Mouse (Mus musculus) midbrain, embryonic 15.5 days (tissue): ENCODE data around the gene Ptpn20. TPM values are rescaled to one million over a fixed set of nuclear protein-coding genes. Genes with fewer than 3 reads are reported as not detected.

Source experiments
- ATAC-seq: fragments of 200-750 bp; cut with Nextera tagmentation; replicated peaks from 2 replicates; pipeline ENCODE4 v1.8.0; 2017; ENCODE audit warnings: moderate TSS enrichment
- H3K27ac ChIP-seq: fragments of 300-500 bp; sonication (generic); 2 replicates; pipeline ENCODE4 v1.5.1; 2015; ENCODE audit warnings: mild to moderate bottlenecking, inconsistent platforms
- H3K27me3 ChIP-seq: fragments of 300-500 bp; sonication (generic); replicated peaks from 2 replicates; pipeline ENCODE4 v1.6.1; 2015; ENCODE audit warnings: inconsistent platforms
- H3K36me3 ChIP-seq: fragments of 300-500 bp; sonication (generic); replicated peaks from 2 replicates; pipeline ENCODE4 v1.6.1; 2015; ENCODE audit warnings: inconsistent platforms
- H3K4me1 ChIP-seq: fragments of 300-500 bp; sonication (generic); 2 replicates; pipeline ENCODE4 v1.6.1; 2015; ENCODE audit warnings: inconsistent platforms
- H3K4me2 ChIP-seq: fragments of 300-500 bp; sonication (generic); 2 replicates; pipeline ENCODE4 v1.6.1; 2015; ENCODE audit warnings: inconsistent platforms, mild to moderate bottlenecking, moderate library complexity
- H3K4me3 ChIP-seq: fragments of 300-500 bp; sonication (generic); 2 replicates; pipeline ENCODE4 v1.5.1; 2015; ENCODE audit warnings: mild to moderate bottlenecking, inconsistent platforms
- H3K9ac ChIP-seq: fragments of 300-500 bp; sonication (generic); 2 replicates; pipeline ENCODE4 v1.6.1; 2015; ENCODE audit warnings: mild to moderate bottlenecking, inconsistent platforms
- H3K9me3 ChIP-seq: fragments of 300-500 bp; sonication (generic); 2 replicates; pipeline ENCODE4 v1.6.1; 2016; ENCODE audit warnings: inconsistent platforms
- WGBS: fragments of 180-500 bp; shearing (Covaris S2); methylation state at CpG from one replicate; pipeline ENCODE4 v1.1.7; 2015; ENCODE audit warnings: mixed read lengths; 5-methylcytosine and 5-hydroxymethylcytosine counted together
- polyA plus RNA-seq: library from polyadenylated mRNA; unstranded; fragments of >200 nt; fragmentation: Nextera tagmentation; extraction: Ambion mirVana; gene quantifications from 2 replicates; pipeline ENCODE4 v1.2.1, GENCODE M21; 2015

Gene Ptpn20
- polyA plus RNA-seq, 1 experiment from 2014 or later = 0.13 TPM

DNA sequence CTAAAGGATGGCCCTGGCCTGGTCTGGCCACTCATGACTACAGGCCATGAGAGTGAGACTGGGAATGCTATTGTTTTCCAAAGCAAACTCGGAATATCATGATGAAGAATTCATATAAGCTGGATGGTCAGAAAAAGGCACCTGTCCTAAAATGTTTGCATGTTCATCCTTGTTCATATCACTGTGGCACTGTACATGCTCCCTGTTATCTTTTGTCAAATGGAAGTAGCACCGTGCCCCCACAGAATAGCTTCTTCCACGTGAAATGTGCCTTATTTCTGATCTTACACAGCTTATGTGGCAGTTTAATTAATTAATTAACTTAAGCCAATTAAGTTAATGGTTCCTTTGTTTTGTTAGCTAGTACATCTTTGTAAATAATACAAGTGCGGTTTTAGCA is 45.3 kb downstream of the Ptpn20 start:
- ATAC-seq = no peak
- no peak overlapping the region for H3K4me3 ChIP-seq
- WGBS = 90% methylated on average over 4 of the region's 4 CpGs

DNA sequence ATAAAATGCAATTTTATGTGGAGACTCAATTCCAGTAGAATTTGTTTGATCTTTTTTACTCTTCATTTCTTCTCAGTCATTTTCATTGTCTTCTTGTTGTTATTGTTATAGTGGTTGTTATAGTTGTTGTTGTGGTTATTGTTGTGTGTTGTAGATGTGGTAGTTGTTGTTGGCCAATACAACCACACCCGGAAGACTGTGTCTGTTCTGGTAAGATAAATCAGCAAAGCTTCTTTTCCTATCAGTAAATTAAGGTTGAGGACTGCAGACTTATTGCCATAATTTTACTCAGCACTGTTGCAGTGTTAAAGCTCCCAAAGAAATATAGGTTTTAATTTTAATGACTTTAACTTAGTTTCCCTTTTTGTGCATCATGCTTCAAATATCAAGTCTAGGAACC is 45.8 kb downstream of the Ptpn20 start:
- Histone ChIP-seq H3K4me3 (no peak overlapping the region), H3K9me3 (no peaks in the 10 kb centered on the region), H3K4me2 (no peak overlapping the region), H3K36me3 (no peaks in the 10 kb centered on the region), H3K9ac (no peak overlapping the region), H3K27me3 (no peaks in the 10 kb centered on the region), H3K4me1 (no peaks in the 10 kb centered on the region), H3K27ac (no peak overlapping the region)
- ATAC-seq = no peak
- 96% methylated on average over 1 of the region's 1 CpGs for WGBS

More for the DNA sequence above, 45.3 kb downstream of the Ptpn20 start:
- no peaks in the 10 kb centered on the region for H3K9me3 ChIP-seq
- H3K36me3 ChIP-seq = no peaks in the 10 kb centered on the region
- no peak overlapping the region for H3K27ac ChIP-seq
- no peak overlapping the region for H3K9ac ChIP-seq
- no peaks in the 10 kb centered on the region for H3K27me3 ChIP-seq
- H3K4me1 ChIP-seq = no peaks in the 10 kb centered on the region
- no peak overlapping the region for H3K4me2 ChIP-seq

DNA sequence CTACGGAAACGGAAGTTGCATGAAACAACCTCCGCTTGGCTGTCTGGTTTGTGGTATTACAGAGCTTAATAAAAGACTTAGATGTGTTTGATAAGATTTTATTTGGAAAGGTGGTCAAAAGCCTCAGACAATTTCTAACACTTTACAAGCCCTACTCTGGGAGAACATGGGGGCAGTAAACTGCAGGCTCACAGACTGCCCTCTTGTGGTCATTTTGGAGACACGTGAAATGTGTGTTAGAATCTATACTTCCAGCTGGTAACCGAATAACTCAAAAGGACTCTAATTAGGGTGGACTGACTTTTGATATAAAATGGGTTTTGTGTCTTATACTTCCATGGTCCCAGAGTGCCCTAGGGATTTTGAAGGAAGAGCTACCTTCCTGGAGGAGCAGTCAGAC is 50.4 kb downstream of the Ptpn20 start:
- Histone ChIP-seq H3K9ac (no peak overlapping the region), H3K27me3 (no peaks in the 10 kb centered on the region), H3K9me3 (no peaks in the 10 kb centered on the region), H3K36me3 (no peaks in the 10 kb centered on the region), H3K4me2 (no peak overlapping the region), H3K4me3 (no peak overlapping the region), H3K27ac (no peak overlapping the region), H3K4me1 (no peaks in the 10 kb centered on the region)
- 78% methylated on average over 5 of the region's 5 CpGs for WGBS
- ATAC-seq = no peak

DNA sequence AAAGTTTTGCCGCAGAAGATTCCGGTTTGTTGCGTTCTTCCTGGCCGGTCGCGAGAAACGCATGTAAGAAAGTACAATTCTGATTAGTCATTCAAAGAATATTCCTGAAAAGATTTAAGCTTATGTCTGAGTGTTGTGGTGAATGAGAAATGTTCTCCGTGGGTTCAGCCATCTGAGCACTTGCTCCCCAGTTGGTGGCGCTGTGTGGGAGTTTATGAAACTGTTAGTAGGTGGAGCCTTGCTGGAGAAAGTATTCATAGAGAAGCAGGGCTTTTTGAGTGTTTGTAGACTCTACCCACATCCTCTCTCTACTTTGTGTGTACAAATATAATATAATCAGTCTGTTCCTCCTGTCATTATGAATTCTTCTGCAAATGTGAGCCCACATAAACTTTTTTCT is 61.7 kb downstream of the Ptpn20 start:
- no peak for ATAC-seq
- no peak overlapping the region for H3K4me2 ChIP-seq
- no peak overlapping the region for H3K9ac ChIP-seq
- H3K9me3 ChIP-seq = no peaks in the 10 kb centered on the region
- no peak overlapping the region for H3K4me3 ChIP-seq
- H3K4me1 ChIP-seq = no peaks in the 10 kb centered on the region
- H3K27ac ChIP-seq = no peak overlapping the region
- no peaks in the 10 kb centered on the region for H3K36me3 ChIP-seq
- 93% methylated on average over 9 of the region's 9 CpGs for WGBS
- no peaks in the 10 kb centered on the region for H3K27me3 ChIP-seq

DNA sequence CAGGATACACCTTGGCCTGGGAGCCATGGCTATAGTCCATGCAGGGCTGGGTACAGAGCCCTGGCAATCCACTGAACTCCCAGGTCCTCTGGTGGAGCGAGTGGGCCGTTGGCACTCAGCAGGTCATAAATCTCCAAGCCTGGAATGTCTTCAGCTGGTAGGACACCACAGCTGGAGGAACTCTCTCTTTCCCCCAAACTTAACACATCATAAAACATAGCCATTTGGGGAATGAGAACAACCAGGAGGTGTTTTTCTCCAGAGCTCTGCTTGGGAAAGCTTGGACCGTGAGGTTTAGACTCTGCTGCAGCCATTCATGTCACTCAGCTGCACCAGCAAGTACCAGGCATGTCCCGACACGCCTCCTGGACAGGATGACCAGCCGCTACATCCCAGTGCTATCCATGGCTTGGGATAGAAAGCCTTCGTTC is 68.5 kb downstream of the Ptpn20 start:
- no peak for ATAC-seq
- no peaks in the 10 kb centered on the region for H3K27me3 ChIP-seq
- no peak overlapping the region for H3K27ac ChIP-seq
- H3K9me3 ChIP-seq = no peaks in the 10 kb centered on the region
- no peaks in the 10 kb centered on the region for H3K36me3 ChIP-seq
- H3K9ac ChIP-seq = no peak overlapping the region
- whole genome bisulfite sequencing = 92% methylated on average over 7 of the region's 7 CpGs
- H3K4me1 ChIP-seq = no peaks in the 10 kb centered on the region
- no peak overlapping the region for H3K4me2 ChIP-seq
- no peak overlapping the region for H3K4me3 ChIP-seq

DNA sequence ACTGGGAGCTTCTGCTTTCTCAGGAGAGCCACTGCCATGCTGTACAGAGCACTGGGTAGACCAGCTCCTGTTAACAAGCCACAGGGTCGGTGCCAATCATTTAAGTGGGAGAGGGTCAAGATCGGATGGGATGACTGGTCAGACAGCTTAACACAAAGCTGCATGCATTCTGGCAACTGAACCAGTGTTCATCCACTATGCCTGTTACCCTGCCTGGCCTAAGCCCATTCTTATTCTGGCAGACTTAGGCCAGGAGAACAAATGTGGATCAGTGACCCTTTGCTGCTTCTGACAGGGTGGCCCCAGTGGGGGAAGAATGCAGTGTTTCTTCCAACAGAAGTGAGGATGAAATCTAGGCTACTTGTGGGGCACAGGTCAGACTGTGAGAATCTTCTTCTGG is 69.3 kb downstream of the Ptpn20 start:
- Histone ChIP-seq H3K4me1 (no peaks in the 10 kb centered on the region), H3K4me2 (no peak overlapping the region), H3K9ac (no peak overlapping the region), H3K27me3 (no peaks in the 10 kb centered on the region), H3K4me3 (no peak overlapping the region), H3K9me3 (no peaks in the 10 kb centered on the region), H3K27ac (no peak overlapping the region), H3K36me3 (no peaks in the 10 kb centered on the region)
- no peak for ATAC-seq
- 43% methylated on average over 2 of the region's 2 CpGs for WGBS

DNA sequence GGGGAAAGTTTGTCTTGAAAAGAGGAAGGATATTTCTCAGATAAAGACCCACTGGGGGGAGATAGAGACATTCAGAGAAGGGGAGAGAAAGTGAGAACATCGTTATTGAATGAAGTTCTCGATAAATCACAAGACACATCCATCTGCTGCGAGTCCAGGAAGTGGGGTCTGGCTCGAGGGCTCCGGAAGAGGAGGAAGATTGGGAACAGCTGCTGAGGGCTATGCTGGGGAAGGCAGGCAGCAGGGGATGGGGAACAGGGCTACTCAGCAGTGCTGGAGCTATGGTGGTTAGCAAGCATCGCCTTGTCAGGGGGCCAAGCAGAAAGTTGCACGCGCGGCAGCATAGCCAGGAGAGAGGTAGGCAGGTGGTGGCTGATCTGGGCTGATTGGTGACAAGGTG is 73.1 kb downstream of the Ptpn20 start:
- ATAC-seq = no peak

DNA sequence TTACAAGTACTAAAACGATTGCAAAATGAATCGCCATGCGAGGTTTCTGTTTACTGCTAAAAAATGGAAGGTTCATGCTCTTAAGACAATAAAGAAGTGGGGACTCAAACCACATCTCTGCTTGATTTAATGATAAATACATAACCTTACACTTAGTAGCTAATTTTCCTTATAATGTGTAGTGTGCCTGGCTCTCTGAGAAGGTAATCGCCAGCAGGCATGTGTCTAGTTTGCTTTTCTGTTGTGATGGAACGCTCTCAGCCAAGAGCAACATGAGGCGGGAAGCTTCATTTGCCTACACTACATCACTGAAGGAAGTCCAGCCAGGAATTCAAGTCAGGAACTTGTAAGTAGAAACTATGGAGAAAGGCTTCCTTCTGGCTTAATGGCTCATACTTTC is 77.3 kb downstream of the Ptpn20 start:
- WGBS = 93% methylated on average over 6 of the region's 6 CpGs
- ATAC-seq = no peak

More for the DNA sequence above, 73.1 kb downstream of the Ptpn20 start:
- no peak overlapping the region for H3K4me2 ChIP-seq
- H3K4me1 ChIP-seq = no peaks in the 10 kb centered on the region
- H3K36me3 ChIP-seq = no peaks in the 10 kb centered on the region
- no peaks in the 10 kb centered on the region for H3K27me3 ChIP-seq
- no peak overlapping the region for H3K4me3 ChIP-seq
- WGBS = 85% methylated on average over 9 of the region's 9 CpGs
- no peaks in the 10 kb centered on the region for H3K9me3 ChIP-seq
- H3K9ac ChIP-seq = no peak overlapping the region
- H3K27ac ChIP-seq = no peak overlapping the region

DNA sequence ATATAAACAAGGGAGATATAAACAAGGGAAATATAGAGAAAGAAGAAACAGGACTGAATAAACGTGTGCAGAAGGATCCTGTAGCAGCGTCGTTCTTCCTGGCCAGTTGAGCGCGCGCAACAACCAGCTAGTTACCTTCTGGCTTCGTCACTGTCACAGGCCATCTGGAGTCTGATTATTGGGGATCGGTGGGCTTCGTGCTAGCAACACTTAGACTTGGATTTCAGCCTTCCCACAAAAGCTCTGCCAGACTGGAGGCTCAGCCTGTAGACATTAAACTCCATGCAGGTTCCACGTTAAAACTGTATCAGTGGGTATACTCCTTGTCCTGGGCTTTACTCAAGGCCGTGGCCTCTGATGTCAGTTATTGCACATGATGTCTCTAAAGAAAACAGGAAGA is 80.9 kb downstream of the Ptpn20 start:
- ATAC-seq = no peak
- WGBS = 87% methylated on average over 11 of the region's 11 CpGs
- no peak overlapping the region for H3K27ac ChIP-seq

More for the DNA sequence above, 77.3 kb downstream of the Ptpn20 start:
- Histone ChIP-seq H3K27me3 (no peaks in the 10 kb centered on the region), H3K4me2 (no peak overlapping the region), H3K9ac (no peak overlapping the region), H3K27ac (no peak overlapping the region), H3K36me3 (no peaks in the 10 kb centered on the region), H3K4me1 (no peaks in the 10 kb centered on the region), H3K4me3 (no peak overlapping the region), H3K9me3 (no peaks in the 10 kb centered on the region)

DNA sequence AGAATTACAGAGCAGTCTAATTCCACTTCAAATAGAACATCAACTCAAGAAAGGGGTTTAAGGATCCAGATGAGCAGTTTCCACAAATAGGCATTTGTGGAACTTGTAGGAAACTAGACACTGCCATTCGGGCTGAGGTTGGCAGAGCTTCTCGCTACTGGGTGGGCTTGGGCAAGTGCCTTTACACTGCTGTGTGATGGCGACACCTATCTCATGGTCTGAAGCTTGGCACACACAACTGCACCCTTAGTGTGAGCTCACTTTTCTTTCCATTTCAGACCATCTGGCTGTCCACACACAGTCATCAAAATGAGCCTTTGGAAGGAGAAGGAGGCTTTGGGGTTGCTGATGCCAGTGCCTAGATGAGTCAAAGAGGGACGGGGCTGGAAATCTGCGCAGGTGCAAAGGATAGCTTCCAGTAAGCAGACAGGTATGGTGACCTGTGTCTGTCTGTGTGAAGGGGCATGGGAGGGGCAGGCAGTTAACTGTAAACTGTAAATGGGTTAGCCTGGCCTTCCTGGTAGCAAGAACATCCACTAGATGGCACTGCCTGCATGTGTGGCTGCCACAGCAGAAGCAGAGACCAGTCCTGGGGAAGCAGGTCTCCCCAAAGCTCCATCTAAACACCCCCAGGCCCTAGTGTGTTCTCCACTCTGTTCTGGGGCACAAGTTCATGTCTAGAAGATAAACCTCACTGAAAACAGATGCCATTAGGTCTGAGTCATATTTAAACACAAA is 84.5 kb downstream of the Ptpn20 start:
- H3K4me3 ChIP-seq = no peak overlapping the region
- no peaks in the 10 kb centered on the region for H3K27me3 ChIP-seq
- H3K9me3 ChIP-seq = no peaks in the 10 kb centered on the region
- 75% methylated on average over 5 of the region's 5 CpGs for WGBS
- H3K4me2 ChIP-seq = no peak overlapping the region
- no peaks in the 10 kb centered on the region for H3K4me1 ChIP-seq
- H3K27ac ChIP-seq = no peak overlapping the region
- no peak for ATAC-seq
- H3K9ac ChIP-seq = no peak overlapping the region
- H3K36me3 ChIP-seq = no peaks in the 10 kb centered on the region

More for the DNA sequence above, 80.9 kb downstream of the Ptpn20 start:
- Histone ChIP-seq H3K36me3 (no peaks in the 10 kb centered on the region), H3K27me3 (no peaks in the 10 kb centered on the region), H3K4me3 (no peak overlapping the region), H3K4me2 (no peak overlapping the region), H3K4me1 (no peaks in the 10 kb centered on the region), H3K9me3 (no peaks in the 10 kb centered on the region), H3K9ac (no peak overlapping the region)

DNA sequence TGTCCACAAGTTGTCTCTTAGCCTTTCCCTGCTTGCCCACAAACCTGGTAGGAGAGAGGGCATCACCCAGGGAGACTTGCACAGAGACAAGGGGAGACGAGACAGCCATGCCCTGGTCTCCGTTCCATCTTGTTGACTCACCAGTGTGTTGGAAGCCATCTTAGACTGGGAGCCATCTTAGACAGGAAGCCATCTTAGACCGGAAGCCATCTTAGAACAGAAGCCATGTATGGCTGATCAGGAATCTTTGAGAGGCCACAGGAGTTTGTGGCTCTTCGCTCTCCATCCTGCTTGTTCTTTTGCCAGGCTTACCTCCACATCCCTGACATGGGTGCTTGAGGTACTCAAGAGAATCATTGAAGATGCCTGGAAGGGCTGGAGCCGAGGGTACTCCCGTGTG is 89.0 kb downstream of the Ptpn20 start:
- Histone ChIP-seq H3K4me1 (no peaks in the 10 kb centered on the region), H3K36me3 (no peaks in the 10 kb centered on the region), H3K27me3 (no peaks in the 10 kb centered on the region), H3K27ac (no peak overlapping the region), H3K4me3 (no peak overlapping the region), H3K4me2 (no peak overlapping the region), H3K9me3 (no peaks in the 10 kb centered on the region), H3K9ac (no peak overlapping the region)
- no peak for ATAC-seq
- 90% methylated on average over 6 of the region's 6 CpGs for WGBS

DNA sequence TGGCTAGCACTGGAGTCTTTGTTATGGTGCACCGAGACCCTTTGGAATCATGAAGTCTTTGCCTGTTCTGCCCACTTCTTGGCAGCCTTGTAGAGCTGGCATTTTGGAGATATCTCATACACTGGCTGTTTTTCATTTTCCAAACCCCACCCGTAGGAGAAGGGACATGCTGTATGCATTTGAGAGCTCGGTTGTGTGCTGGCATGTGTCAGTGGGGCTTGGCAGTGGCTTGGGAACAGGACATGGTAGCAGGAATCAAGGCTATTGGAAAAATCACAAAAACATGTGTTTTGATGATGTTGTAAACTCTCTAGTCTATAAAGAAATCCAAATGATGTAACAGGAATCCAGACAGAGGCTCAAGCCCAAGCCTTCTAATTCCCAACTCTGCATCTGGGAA is 89.7 kb downstream of the Ptpn20 start:
- WGBS = 94% methylated on average over 3 of the region's 3 CpGs
- Histone ChIP-seq H3K9ac (no peak overlapping the region), H3K9me3 (no peaks in the 10 kb centered on the region), H3K27ac (no peak overlapping the region), H3K4me1 (peaks cover under 1% of the 10 kb centered on the region; the same call in 1 of the 2 replicates), H3K4me2 (no peak overlapping the region), H3K36me3 (no peaks in the 10 kb centered on the region), H3K4me3 (no peak overlapping the region), H3K27me3 (no peaks in the 10 kb centered on the region)
- no peak for ATAC-seq

DNA sequence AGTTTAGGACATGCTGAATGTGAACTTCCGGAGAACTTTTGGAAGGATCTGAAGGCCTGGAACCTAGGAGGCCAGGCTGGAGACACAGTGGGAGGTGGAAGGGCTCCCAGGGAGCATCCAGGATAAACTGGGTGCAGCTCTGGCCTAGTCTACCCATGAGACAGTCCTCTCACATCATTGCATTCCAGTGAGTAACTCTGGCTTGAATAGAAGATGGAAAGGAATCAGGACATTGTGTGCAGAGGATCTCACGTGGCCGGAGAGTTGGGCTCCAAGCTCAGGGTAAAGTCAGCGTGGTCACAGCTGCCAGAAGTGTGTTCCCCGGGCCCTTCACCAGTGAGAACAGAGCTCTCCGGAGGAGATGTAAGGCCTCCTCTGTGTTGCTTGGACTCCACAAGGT is 91.6 kb downstream of the Ptpn20 start:
- H3K4me3 ChIP-seq = no peak overlapping the region

More for the DNA sequence above, 91.6 kb downstream of the Ptpn20 start:
- Histone ChIP-seq H3K4me2 (no peak overlapping the region), H3K36me3 (no peaks in the 10 kb centered on the region), H3K9me3 (no peaks in the 10 kb centered on the region), H3K9ac (no peak overlapping the region), H3K4me1 (peaks cover 4% of the 10 kb centered on the region; the same call in 1 of the 2 replicates), H3K27me3 (no peaks in the 10 kb centered on the region), H3K27ac (no peak overlapping the region)
- ATAC-seq = no peak
- 87% methylated on average over 6 of the region's 6 CpGs for WGBS
